Mouse (Mus musculus): Measurements from ENCODE around the gene Prdm16. TPM values are rescaled to one million over a fixed set of nuclear protein-coding genes. Genes with fewer than 3 reads are reported as not detected.

Gene Prdm16
- polyA plus RNA-seq, 1 experiment from 2014 or later: 43.1 TPM

GRCm38 (mm10) chr4:154660025-154660424, 23.4 kb upstream of the Prdm16 start:
- Histone ChIP-seq H3K27me3 (ENCODE audit: poor library complexity, severe bottlenecking) (peaks cover 53% of the 10 kb centered on the region), H3K4me1 (peaks cover 38% of the 10 kb centered on the region), H3K4me3 (no peak overlapping the region), H3K9me3 (no peaks in the 10 kb centered on the region), H3K27ac (no peak overlapping the region), H3K36me3 (replicated peaks) (no peaks in the 10 kb centered on the region)
- DNase-seq (ENCODE audit: extremely low spot score, low spot score): no peak

GRCm38 (mm10) chr4:154655134-154655910, 18.6 kb upstream of the Prdm16 start:
- no peak overlapping the region for H3K4me3 ChIP-seq
- DNase-seq (ENCODE audit: extremely low spot score, low spot score): no peak
- peaks cover 31% of the 10 kb centered on the region for H3K4me1 ChIP-seq
- H3K27me3 ChIP-seq (ENCODE audit: poor library complexity, severe bottlenecking): peaks cover 42% of the 10 kb centered on the region
- H3K27ac ChIP-seq: no peak overlapping the region
- no peaks in the 10 kb centered on the region; the same call in 1 of the 2 replicates for H3K9me3 ChIP-seq
- H3K36me3 ChIP-seq (replicated peaks): no peaks in the 10 kb centered on the region
- 86% methylated on average over 15 of the region's 15 CpGs for WGBS

- Histone ChIP-seq H3K4me1 (peaks cover 21% of the 10 kb centered on the region), H3K27me3 (ENCODE audit: poor library complexity, severe bottlenecking) (peaks cover 57% of the 10 kb centered on the region), H3K4me3 (no peak overlapping the region), H3K9me3 (peaks cover 2% of the 10 kb centered on the region; the same call in 1 of the 2 replicates), H3K36me3 (replicated peaks) (no peaks in the 10 kb centered on the region), H3K27ac (peak overlapping the region; percentile 8; the same call in 1 of the 2 replicates)
- WGBS: 18% methylated on average over 5 of the region's 5 CpGs
- DNase-seq (ENCODE audit: extremely low spot score, low spot score): no peak
Observed at GRCm38 (mm10) chr4:154652494-154652893, 15.8 kb upstream of the Prdm16 start.

- H3K27me3 ChIP-seq (ENCODE audit: poor library complexity, severe bottlenecking): peaks cover 66% of the 10 kb centered on the region
- H3K4me1 ChIP-seq: peaks cover 14% of the 10 kb centered on the region
- no peak for DNase-seq (ENCODE audit: extremely low spot score, low spot score)
- 83% methylated on average over 19 of the region's 19 CpGs for WGBS
- no peak overlapping the region for H3K27ac ChIP-seq
- no peaks in the 10 kb centered on the region for H3K36me3 ChIP-seq (replicated peaks)
- peaks cover 21% of the 10 kb centered on the region; the same call in 1 of the 2 replicates for H3K9me3 ChIP-seq
- no peak overlapping the region for H3K4me3 ChIP-seq
Observed at GRCm38 (mm10) chr4:154649083-154649747, 12.5 kb upstream of the Prdm16 start.

- WGBS: 4% methylated on average over 6 of the region's 6 CpGs
- Histone ChIP-seq H3K9me3 (peaks cover 20% of the 10 kb centered on the region; the same call in 1 of the 2 replicates), H3K4me1 (peaks cover 66% of the 10 kb centered on the region), H3K27ac (no peak overlapping the region), H3K4me3 (no peak overlapping the region), H3K27me3 (ENCODE audit: poor library complexity, severe bottlenecking) (peaks cover 92% of the 10 kb centered on the region), H3K36me3 (replicated peaks) (no peaks in the 10 kb centered on the region)
- no peak for DNase-seq (ENCODE audit: extremely low spot score, low spot score)
Observed at GRCm38 (mm10) chr4:154642496-154642895, 5.8 kb upstream of the Prdm16 start.

- WGBS: under 1% methylated on average over 32 of the region's 32 CpGs
- peaks cover 75% of the 10 kb centered on the region for H3K4me1 ChIP-seq
- H3K27me3 ChIP-seq (ENCODE audit: poor library complexity, severe bottlenecking): peaks cover 100% of the 10 kb centered on the region
- DNase-seq (ENCODE audit: extremely low spot score, low spot score): peak; percentile 50
- H3K4me3 ChIP-seq: peak overlapping the region; percentile 42
- H3K36me3 ChIP-seq (replicated peaks): no peaks in the 10 kb centered on the region
- peaks cover 10% of the 10 kb centered on the region; the same call in 1 of the 2 replicates for H3K9me3 ChIP-seq
- H3K27ac ChIP-seq: peak overlapping the region; percentile 76
Observed at GRCm38 (mm10) chr4:154641296-154642110, 4.8 kb upstream of the Prdm16 start.

- peaks cover 98% of the 10 kb centered on the region for H3K27me3 ChIP-seq (ENCODE audit: poor library complexity, severe bottlenecking)
- H3K4me1 ChIP-seq: peaks cover 81% of the 10 kb centered on the region
- H3K9me3 ChIP-seq: peaks cover 8% of the 10 kb centered on the region; the same call in 1 of the 2 replicates
- H3K27ac ChIP-seq: peak overlapping the region; percentile 99
- 1% methylated on average over 20 of the region's 20 CpGs for WGBS
- no peaks in the 10 kb centered on the region for H3K36me3 ChIP-seq (replicated peaks)
- no peak for DNase-seq (ENCODE audit: extremely low spot score, low spot score)
- peak overlapping the region; percentile 91 for H3K4me3 ChIP-seq
Observed at GRCm38 (mm10) chr4:154640443-154641295, 4.0 kb upstream of the Prdm16 start.

GRCm38 (mm10) chr4:154639591-154640442, 3.1 kb upstream of the Prdm16 start:
- no peak for DNase-seq (ENCODE audit: extremely low spot score, low spot score)

GRCm38 (mm10) chr4:154639126-154639525, 2.5 kb upstream of the Prdm16 start:
- peaks cover 5% of the 10 kb centered on the region; the same call in 1 of the 2 replicates for H3K36me3 ChIP-seq (replicated peaks)
- DNase-seq (ENCODE audit: extremely low spot score, low spot score): peak; percentile 70
- peak overlapping the region; percentile 91 for H3K4me3 ChIP-seq
- 1% methylated on average over 7 of the region's 7 CpGs for WGBS
- H3K4me1 ChIP-seq: peaks cover 97% of the 10 kb centered on the region
- H3K9me3 ChIP-seq: no peaks in the 10 kb centered on the region
- H3K27ac ChIP-seq: peak overlapping the region; percentile 99
- peaks cover 98% of the 10 kb centered on the region for H3K27me3 ChIP-seq (ENCODE audit: poor library complexity, severe bottlenecking)

More at GRCm38 (mm10) chr4:154639591-154640442, 3.1 kb upstream of the Prdm16 start:
- Histone ChIP-seq H3K36me3 (replicated peaks) (no peaks in the 10 kb centered on the region), H3K27ac (peak overlapping the region; percentile 99), H3K27me3 (ENCODE audit: poor library complexity, severe bottlenecking) (peaks cover 98% of the 10 kb centered on the region), H3K4me3 (peak overlapping the region; percentile 91), H3K9me3 (no peaks in the 10 kb centered on the region; the same call in 1 of the 2 replicates), H3K4me1 (peaks cover 90% of the 10 kb centered on the region)
- 4% methylated on average over 13 of the region's 13 CpGs for WGBS

- WGBS: 1% methylated on average over 14 of the region's 15 CpGs
- H3K4me3 ChIP-seq: peak overlapping the region; percentile 91
- H3K36me3 ChIP-seq (replicated peaks): peaks cover 13% of the 10 kb centered on the region
- no peaks in the 10 kb centered on the region for H3K9me3 ChIP-seq
- peak overlapping the region; percentile 99 for H3K27ac ChIP-seq
- no peak for DNase-seq (ENCODE audit: extremely low spot score, low spot score)
- H3K4me1 ChIP-seq: peaks cover 97% of the 10 kb centered on the region
- H3K27me3 ChIP-seq (ENCODE audit: poor library complexity, severe bottlenecking): peaks cover 98% of the 10 kb centered on the region
Observed at GRCm38 (mm10) chr4:154638320-154638886, 1.7 kb upstream of the Prdm16 start.

Data from forebrain, embryonic 10.5 days (tissue).